Mouse (Mus musculus): ENCODE data around the gene Bub3. TPM values are rescaled to one million over a fixed set of nuclear protein-coding genes. Genes with fewer than 3 reads are reported as not detected.

The Bub3 gene
- polyA plus RNA-seq, 1 experiment from 2014 or later: 206 TPM

DNA sequence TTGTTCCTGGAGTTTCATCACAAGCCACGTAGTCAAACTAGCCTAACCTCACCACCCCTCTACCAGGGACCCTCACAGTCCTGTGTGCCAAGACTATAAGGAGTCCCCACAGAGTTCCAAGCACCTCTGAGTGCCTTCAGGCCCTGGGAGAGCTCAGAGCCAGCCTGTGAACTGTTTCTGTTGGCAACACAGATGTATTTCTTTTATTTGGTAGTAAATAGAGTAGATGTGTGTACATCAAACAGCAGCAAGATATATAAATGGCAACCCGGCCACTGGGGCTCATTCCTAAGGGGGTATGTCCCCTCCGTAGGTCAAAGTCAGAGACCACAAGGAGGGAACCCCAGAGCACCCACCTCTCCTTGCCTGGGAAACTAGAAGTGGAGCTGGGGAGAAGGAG lies 11.5 kb upstream of the Bub3 start, which contains the start of gene Hmx2:
Hmx2 (plus strand) TSS at position 301 of the 400 bp plus-strand sequence.
- Histone ChIP-seq H3K4me1 (replicated peaks) (peaks cover 12% of the 10 kb centered on the region), H3K36me3 (no peaks in the 10 kb centered on the region), H3K4me3 (replicated peaks) (no peak within 1 kb of the TSS), H3K9me3 (no peaks in the 10 kb centered on the region), H3K9ac (replicated peaks) (no peak within 1 kb of the TSS), H3K27me3 (peaks cover 99% of the 10 kb centered on the region), H3K4me2 (replicated peaks) (no peak within 1 kb of the TSS), H3K27ac (no peak within 1 kb of the TSS)
- 2% methylated on average over 3 of the region's 3 CpGs for WGBS
- ATAC-seq: no peak

DNA sequence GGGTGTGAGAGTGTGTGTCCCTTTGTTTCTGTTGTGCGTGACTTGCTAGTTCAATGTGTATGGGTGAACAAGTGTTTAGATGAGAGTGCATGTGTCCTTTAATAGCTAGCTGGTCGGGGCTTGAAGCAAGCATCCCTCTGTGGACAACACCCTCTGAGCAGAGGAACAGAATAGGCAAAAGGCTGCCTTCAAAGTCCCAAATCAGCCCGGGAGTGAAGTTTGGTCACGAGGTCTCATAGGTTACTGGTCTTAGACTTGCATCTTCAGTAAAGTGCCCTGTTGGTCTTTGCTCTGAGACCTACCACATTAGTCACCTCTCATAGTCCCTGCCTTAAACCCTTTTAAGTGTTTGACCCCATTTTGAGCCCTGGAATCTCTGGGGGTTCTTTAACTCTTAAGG lies 8.6 kb upstream of the Bub3 start:
- Histone ChIP-seq H3K9ac (replicated peaks) (no peak overlapping the region), H3K36me3 (no peaks in the 10 kb centered on the region), H3K4me2 (replicated peaks) (no peak overlapping the region), H3K27me3 (peaks cover 99% of the 10 kb centered on the region), H3K4me1 (replicated peaks) (peaks cover 23% of the 10 kb centered on the region), H3K4me3 (replicated peaks) (no peak overlapping the region), H3K9me3 (no peaks in the 10 kb centered on the region), H3K27ac (no peak overlapping the region)
- ATAC-seq: no peak
- 1% methylated on average over 4 of the region's 4 CpGs for WGBS

DNA sequence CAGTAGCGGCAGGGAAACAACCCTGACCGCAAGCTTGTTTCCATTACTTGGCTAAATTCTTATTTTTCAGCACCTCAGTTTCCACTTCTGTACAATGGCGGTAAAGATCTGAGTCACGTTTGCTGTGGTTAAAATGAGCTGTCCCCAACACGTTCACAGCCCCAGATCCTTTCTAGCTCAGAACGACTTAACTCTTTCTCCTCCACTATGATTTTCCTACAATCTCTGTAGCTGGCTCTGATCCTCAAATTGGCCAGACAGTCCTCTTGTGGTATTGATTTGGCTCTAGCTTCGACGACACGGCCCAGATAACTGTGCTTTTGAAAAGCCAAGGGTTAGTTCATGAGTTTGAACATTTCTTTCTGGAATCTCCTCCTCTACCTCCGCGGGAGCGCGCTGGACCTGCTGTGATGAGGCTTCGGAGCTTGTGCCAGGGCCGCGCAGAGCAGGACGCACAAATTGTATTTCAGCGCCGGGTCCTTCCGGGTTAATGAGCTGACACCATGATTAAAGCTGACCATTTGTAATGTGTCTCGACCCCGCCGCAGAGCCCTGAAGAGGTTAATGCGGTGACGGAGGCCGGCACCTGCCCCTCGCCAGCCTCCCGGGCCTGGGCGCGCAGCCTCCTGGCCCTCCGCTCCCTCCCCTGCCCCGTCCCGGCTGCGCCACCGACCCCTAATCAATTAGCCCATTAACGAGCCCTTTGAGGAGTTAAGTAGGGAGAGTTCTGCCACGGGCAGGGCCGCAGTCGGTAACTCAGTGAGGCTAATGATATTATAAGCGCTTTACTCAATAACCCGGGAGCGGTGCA lies 7.9 kb upstream of the Bub3 start:
- Histone ChIP-seq H3K4me1 (replicated peaks) (peaks cover 28% of the 10 kb centered on the region), H3K4me3 (replicated peaks) (no peak overlapping the region), H3K27me3 (peaks cover 99% of the 10 kb centered on the region), H3K9me3 (no peaks in the 10 kb centered on the region), H3K27ac (no peak overlapping the region), H3K9ac (replicated peaks) (no peak overlapping the region), H3K36me3 (no peaks in the 10 kb centered on the region), H3K4me2 (replicated peaks) (no peak overlapping the region)
- WGBS: 1% methylated on average over 42 of the region's 42 CpGs
- no peak for ATAC-seq

DNA sequence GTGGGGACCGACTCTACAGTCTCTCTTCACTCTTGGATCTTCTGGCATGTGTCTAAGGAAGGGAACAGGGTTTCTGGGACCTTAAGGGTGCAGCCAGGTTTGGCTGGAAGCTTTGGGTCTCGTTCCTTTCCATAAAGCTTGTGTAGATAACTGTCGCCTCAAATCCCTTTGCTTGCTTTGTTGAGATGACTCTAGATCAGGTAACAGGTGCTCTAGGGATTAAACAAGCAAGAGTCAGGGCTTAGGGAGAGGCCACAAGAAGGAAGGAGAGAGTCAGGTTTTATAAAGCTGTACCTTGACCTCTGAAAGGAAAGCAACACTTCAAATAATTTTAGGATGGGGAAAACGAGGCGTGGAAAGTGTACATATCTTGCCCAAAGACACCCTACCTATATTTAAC lies 7.2 kb upstream of the Bub3 start:
- peaks cover 99% of the 10 kb centered on the region for H3K27me3 ChIP-seq
- H3K27ac ChIP-seq: no peak overlapping the region
- H3K4me3 ChIP-seq (replicated peaks): no peak overlapping the region
- under 1% methylated on average over 5 of the region's 5 CpGs for WGBS
- no peaks in the 10 kb centered on the region for H3K36me3 ChIP-seq
- peaks cover 28% of the 10 kb centered on the region for H3K4me1 ChIP-seq (replicated peaks)
- no peak for ATAC-seq
- H3K4me2 ChIP-seq (replicated peaks): no peak overlapping the region
- no peak overlapping the region for H3K9ac ChIP-seq (replicated peaks)
- H3K9me3 ChIP-seq: no peaks in the 10 kb centered on the region

DNA sequence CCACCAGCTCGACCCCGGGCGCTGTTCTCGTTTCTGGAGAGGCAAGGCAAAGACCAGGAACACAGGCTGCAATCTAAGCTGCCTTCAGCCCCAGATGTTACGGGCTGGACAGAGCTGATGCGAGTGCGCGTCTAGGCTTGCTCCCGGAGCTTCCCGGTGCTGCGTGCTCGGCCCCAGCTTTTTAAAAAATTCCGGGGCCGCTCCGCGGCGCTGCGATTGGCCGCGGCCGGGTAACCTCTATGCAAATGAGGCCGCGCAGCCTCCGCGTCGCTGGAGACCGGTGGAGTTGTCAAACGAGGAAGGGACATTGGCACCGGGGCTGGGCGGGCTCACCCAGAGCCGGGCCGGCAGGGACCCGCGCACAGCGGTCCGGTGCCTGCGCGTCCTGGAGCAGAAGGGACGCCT lies 6.2 kb upstream of the Bub3 start:
- Histone ChIP-seq H3K9me3 (no peaks in the 10 kb centered on the region), H3K27ac (no peak overlapping the region), H3K9ac (replicated peaks) (no peak overlapping the region), H3K4me3 (replicated peaks) (peak overlapping the region; percentile 33), H3K4me2 (replicated peaks) (peak overlapping the region; percentile 52), H3K36me3 (no peaks in the 10 kb centered on the region), H3K27me3 (peaks cover 99% of the 10 kb centered on the region), H3K4me1 (replicated peaks) (peaks cover 28% of the 10 kb centered on the region)
- 0 out of 2 replicates have a peak, but pooled peaks have one; percentile 40 for ATAC-seq
- WGBS: under 1% methylated on average over 39 of the region's 39 CpGs

DNA sequence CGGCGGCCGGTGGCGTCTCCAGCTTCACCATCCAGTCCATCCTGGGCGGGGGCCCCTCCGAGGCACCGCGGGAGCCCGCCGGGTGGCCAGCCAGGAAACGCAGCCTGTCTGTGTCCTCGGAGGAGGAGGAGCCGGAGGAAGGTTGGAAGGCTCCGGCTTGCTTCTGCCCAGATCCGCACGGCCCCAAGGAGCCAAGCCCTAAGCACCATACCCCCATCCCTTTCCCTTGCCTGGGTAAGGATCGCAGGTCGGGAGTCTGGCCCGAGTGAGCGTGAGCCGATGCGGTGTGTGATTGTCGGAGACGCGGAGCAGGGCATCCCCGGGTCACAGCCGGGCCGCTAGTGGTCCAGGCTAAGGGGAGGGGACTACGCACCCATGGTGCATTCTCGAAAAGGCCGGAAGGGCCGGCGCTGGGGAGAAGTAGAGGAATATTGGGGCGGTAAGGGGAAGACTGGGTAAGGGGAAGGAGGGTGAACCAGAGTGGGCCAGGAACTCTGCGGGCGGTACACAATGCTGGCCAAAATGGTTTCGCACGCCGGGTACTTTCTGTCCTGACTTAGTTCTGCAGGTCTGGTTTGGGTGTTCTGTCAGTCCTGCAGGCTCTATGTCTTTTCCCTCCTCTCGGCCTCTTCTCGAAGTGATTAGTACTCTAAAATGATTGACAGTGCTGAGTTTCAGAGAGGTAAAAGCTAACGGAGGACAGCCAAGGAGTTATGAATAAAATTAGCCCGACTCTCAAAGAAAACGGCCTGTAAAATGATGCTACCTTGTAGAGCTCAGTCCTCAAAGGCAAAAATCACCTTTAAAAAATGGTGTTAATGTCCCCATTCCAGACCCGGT lies 5.5 kb upstream of the Bub3 start:
- Histone ChIP-seq H3K27ac (no peak overlapping the region), H3K9ac (replicated peaks) (peak overlapping the region; percentile 16; the same call in 1 of the 2 replicates), H3K4me1 (replicated peaks) (peaks cover 28% of the 10 kb centered on the region), H3K9me3 (no peaks in the 10 kb centered on the region), H3K36me3 (no peaks in the 10 kb centered on the region), H3K4me3 (replicated peaks) (peak overlapping the region; percentile 33), H3K27me3 (peaks cover 99% of the 10 kb centered on the region), H3K4me2 (replicated peaks) (peak overlapping the region; percentile 52)
- WGBS: under 1% methylated on average over 44 of the region's 45 CpGs
- ATAC-seq: peak; percentile 32; the same call in 1 of the 2 replicates

DNA sequence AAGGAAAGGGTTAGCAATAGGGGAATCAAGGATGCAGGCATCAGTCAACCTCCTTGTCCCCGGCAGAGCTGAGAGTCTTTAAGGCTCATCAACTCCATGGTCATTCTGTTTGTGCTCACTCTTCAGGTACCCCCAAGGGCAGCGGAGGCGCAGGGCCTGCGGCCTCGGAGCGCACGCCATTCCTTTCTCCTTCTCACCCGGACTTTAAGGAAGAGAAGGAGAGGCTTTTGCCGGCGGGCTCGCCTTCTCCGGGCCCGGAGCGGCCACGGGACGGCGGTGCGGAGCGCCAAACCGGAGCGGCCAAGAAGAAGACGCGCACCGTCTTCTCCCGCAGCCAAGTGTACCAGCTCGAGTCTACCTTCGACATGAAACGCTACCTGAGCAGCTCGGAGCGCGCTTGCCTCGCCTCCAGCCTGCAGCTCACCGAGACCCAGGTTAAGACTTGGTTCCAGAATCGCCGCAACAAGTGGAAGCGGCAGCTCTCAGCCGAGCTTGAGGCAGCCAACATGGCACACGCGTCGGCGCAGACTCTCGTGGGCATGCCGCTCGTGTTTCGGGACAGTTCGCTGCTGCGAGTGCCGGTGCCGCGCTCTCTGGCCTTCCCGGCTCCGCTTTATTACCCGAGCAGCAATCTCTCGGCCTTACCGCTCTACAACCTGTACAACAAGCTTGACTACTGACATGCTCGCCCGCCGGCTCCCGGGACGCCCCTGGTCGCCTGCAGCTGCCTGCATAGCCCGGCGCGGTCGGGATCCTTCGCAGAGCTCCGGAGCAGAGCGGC lies 4.5 kb upstream of the Bub3 start:
- H3K4me2 ChIP-seq (replicated peaks): peak overlapping the region; percentile 22
- H3K9ac ChIP-seq (replicated peaks): no peak overlapping the region
- ATAC-seq: no peak
- no peaks in the 10 kb centered on the region for H3K9me3 ChIP-seq
- H3K36me3 ChIP-seq: no peaks in the 10 kb centered on the region
- under 1% methylated on average over 68 of the region's 68 CpGs for WGBS
- H3K4me3 ChIP-seq (replicated peaks): peak overlapping the region; percentile 23
- peaks cover 90% of the 10 kb centered on the region for H3K27me3 ChIP-seq
- H3K4me1 ChIP-seq (replicated peaks): peaks cover 28% of the 10 kb centered on the region
- no peak overlapping the region for H3K27ac ChIP-seq

DNA sequence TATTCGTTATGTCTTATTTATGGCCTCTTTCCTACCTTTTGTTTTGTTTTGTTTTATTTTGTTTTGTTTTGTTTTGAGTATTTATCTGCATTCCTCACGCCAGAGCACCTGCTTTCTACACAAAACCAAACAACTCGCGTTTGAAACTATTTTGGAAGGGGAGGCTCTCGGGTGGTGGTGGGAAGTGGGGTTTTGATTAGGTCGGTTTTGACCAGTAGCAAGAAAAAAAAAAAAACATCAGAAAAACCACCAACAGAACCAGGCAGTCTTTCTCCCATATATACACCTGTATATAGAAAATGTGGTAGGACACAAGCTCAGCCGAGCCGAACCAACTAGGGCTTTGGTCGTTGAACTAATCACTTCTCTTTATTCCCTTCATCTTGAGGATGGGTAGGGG lies 3.9 kb upstream of the Bub3 start:
- Histone ChIP-seq H3K27ac (no peak overlapping the region), H3K4me1 (replicated peaks) (peaks cover 32% of the 10 kb centered on the region), H3K27me3 (peaks cover 84% of the 10 kb centered on the region), H3K9me3 (no peaks in the 10 kb centered on the region), H3K9ac (replicated peaks) (no peak overlapping the region), H3K4me3 (replicated peaks) (0 out of 2 replicates have a peak overlapping the region, but pooled peaks have one; percentile 23), H3K4me2 (replicated peaks) (no peak overlapping the region), H3K36me3 (no peaks in the 10 kb centered on the region)
- 2% methylated on average over 9 of the region's 9 CpGs for WGBS
- ATAC-seq: no peak

DNA sequence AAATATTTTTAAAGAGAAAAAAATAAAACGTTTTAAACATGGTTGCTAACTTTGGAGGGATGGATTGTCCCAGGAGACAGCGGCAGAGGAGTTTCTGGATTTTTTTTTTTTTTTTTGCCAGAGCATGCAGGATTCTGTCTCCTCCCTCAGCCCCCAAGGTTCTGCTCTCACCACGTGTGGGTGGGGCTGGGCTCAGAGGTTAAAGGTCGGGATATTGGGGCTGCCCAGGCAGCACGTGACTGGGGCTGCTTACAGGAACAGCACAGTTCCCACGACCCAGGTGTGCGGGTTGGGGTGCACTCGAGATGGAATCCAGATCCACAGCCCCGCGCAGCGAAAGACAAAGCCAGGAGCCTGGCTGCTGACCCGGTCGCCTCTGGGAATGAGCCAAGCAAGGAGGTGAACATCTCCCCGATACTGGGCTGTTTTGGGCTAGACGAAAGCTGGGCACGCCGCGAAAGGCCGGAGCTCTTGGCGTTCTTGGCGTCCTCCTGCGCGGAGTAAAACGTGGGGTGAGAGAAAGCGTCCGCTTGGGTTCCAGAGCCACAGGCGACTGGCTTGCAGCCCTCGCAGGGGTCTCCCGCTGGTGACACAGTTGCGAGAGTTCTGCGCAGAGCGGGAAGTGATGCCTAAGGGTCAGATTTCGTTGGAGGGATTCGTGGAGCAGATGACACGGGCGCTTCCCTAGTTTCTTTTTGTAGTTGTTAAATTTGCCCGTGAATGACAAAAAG lies 3.3 kb upstream of the Bub3 start:
- H3K4me3 ChIP-seq (replicated peaks): no peak overlapping the region; the same call in 1 of the 2 replicates
- no peaks in the 10 kb centered on the region for H3K36me3 ChIP-seq
- peaks cover 37% of the 10 kb centered on the region for H3K4me1 ChIP-seq (replicated peaks)
- no peaks in the 10 kb centered on the region for H3K9me3 ChIP-seq
- under 1% methylated on average over 37 of the region's 37 CpGs for WGBS
- ATAC-seq: no peak
- H3K27ac ChIP-seq: no peak overlapping the region
- no peak overlapping the region for H3K4me2 ChIP-seq (replicated peaks)
- no peak overlapping the region for H3K9ac ChIP-seq (replicated peaks)
- peaks cover 78% of the 10 kb centered on the region for H3K27me3 ChIP-seq

DNA sequence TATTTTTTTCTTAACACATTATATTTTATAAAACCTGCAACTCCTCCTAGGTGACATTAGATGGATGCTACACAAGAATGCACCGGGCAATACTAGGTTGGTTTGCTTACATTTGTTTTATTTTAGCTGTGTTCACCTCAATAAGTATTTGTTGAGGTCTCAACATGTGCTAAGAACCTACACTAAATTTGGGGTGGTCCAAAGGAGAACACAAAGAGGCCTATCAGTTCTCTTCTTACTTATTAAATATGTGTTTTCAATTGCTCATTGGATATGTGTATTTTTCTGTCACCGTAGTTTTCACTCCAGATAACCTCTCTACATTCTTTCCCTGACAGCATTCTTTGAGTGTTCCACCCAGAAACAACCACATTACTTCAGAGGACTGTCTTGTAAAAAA lies 2.3 kb upstream of the Bub3 start:
- no peak overlapping the region for H3K4me3 ChIP-seq (replicated peaks)
- H3K27ac ChIP-seq: no peak overlapping the region
- H3K36me3 ChIP-seq: peaks cover 10% of the 10 kb centered on the region
- H3K9ac ChIP-seq (replicated peaks): no peak overlapping the region
- ATAC-seq: no peak
- peaks cover 68% of the 10 kb centered on the region for H3K27me3 ChIP-seq
- 37% methylated on average over 2 of the region's 2 CpGs for WGBS
- H3K4me1 ChIP-seq (replicated peaks): peaks cover 47% of the 10 kb centered on the region
- no peaks in the 10 kb centered on the region for H3K9me3 ChIP-seq
- H3K4me2 ChIP-seq (replicated peaks): no peak overlapping the region

DNA sequence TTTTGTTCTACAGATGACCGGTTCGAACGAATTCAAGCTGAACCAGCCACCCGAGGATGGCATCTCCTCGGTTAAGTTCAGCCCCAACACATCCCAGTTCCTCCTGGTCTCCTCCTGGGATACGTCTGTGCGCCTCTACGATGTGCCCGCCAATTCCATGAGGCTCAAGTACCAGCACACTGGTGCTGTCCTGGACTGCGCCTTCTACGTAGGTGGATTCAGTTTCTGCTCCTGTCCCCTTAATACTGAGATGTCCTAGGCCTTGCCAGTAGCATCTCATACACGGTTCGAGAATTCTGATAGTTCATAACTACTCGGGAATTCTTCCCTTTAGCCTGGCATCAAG lies 648 bp downstream of the Bub3 start:
- peaks cover 39% of the 10 kb centered on the region for H3K4me1 ChIP-seq (replicated peaks)
- under 1% methylated on average over 14 of the region's 14 CpGs for WGBS
- peak overlapping the region; percentile 81 for H3K9ac ChIP-seq (replicated peaks)

More for the DNA sequence above, 648 bp downstream of the Bub3 start:
- peak; percentile 69 for ATAC-seq
- Histone ChIP-seq H3K4me3 (replicated peaks) (peak overlapping the region; percentile 71), H3K36me3 (peaks cover 30% of the 10 kb centered on the region), H3K27ac (peak overlapping the region; percentile 82), H3K4me2 (replicated peaks) (peak overlapping the region; percentile 68), H3K9me3 (no peaks in the 10 kb centered on the region), H3K27me3 (peaks cover 39% of the 10 kb centered on the region)
